Mouse (Mus musculus): ENCODE measurements at regions not wholly inside any gene's neighbourhood (a gene's known extent, or its start where the extent isn't known, plus 50 kb on each side); places are given as distances from the start of the nearest gene placed in this dataset.

- no peak for DNase-seq (ENCODE audit: low spot score in 2 of 2)
These were observed 60.8 kb upstream of the Lclat1 start for GRCm38 (mm10) chr17:73046985-73047384.

GRCm38 (mm10) chr17:73048164-73048563 is 59.6 kb upstream of the Lclat1 start:
- DNase-seq (ENCODE audit: low spot score in 2 of 2) = no peak

- DNase-seq (ENCODE audit: low spot score in 2 of 2) = no peak
These were observed 54.8 kb upstream of the Lclat1 start for GRCm38 (mm10) chr17:73052956-73053355.

- no peak for DNase-seq (ENCODE audit: low spot score in 2 of 2)
These were observed 54.1 kb upstream of the Lclat1 start for GRCm38 (mm10) chr17:73053479-73054215.

GRCm38 (mm10) chr17:73054226-73054625 is 53.6 kb upstream of the Lclat1 start:
- no peak for DNase-seq (ENCODE audit: low spot score in 2 of 2)

- DNase-seq (ENCODE audit: low spot score in 2 of 2) = no peak
These were observed 52.6 kb upstream of the Lclat1 start for GRCm38 (mm10) chr17:73055197-73055596.

GRCm38 (mm10) chr17:73055611-73056010 is 52.2 kb upstream of the Lclat1 start:
- no peak for DNase-seq (ENCODE audit: low spot score in 2 of 2)

- no peak for DNase-seq (ENCODE audit: low spot score in 2 of 2)
These were observed 51.2 kb upstream of the Lclat1 start for GRCm38 (mm10) chr17:73056616-73057015.
